Mouse (Mus musculus) testis, postnatal 14 days (tissue): ENCODE data around the gene Snd1.
A peak's percentile ranks its signal among the peaks of the same experiment; 100 is the strongest.

Experiments
- DNase-seq: peaks from one replicate; pipeline ENCODE4 v3.0.0; 2021; ENCODE audit warnings: low spot score

Snd1 gene

GRCm38 (mm10) chr6:28804751-28805150, 329.8 kb downstream of the Snd1 start:
- no peak for DNase-seq

GRCm38 (mm10) chr6:28813057-28813456, 338.1 kb downstream of the Snd1 start:
- no peak for DNase-seq

- no peak for DNase-seq
Observed at GRCm38 (mm10) chr6:28814895-28815294, 340.0 kb downstream of the Snd1 start.

DNA sequence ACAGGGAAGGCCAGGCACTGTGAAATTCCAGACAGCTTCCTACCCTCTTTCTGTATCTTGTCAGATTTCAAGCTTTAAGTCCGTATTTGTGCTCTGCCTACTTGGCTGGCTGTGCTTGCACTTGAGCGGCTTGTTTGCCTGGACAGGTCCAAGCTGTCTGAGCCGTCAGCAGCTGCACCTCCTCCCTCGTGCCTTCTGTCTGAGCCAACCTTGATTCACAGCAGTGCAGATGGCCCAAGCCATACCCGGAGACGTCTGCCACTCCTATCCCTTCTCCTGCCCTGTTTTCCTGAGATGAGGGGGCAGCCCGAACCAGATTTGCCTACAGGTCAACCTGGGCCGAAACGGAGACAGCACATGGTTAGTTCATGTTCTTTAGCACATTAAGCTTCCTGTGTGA, 342.1 kb downstream of the Snd1 start:
- no peak for DNase-seq

GRCm38 (mm10) chr6:28819509-28820358, 344.8 kb downstream of the Snd1 start:
- DNase-seq: no peak

GRCm38 (mm10) chr6:28822296-28822695, 347.4 kb downstream of the Snd1 start:
- DNase-seq: no peak

- no peak for DNase-seq
Observed at GRCm38 (mm10) chr6:28823375-28823774, 348.4 kb downstream of the Snd1 start.

- no peak for DNase-seq
Observed at GRCm38 (mm10) chr6:28823802-28824201, 348.9 kb downstream of the Snd1 start.

DNA sequence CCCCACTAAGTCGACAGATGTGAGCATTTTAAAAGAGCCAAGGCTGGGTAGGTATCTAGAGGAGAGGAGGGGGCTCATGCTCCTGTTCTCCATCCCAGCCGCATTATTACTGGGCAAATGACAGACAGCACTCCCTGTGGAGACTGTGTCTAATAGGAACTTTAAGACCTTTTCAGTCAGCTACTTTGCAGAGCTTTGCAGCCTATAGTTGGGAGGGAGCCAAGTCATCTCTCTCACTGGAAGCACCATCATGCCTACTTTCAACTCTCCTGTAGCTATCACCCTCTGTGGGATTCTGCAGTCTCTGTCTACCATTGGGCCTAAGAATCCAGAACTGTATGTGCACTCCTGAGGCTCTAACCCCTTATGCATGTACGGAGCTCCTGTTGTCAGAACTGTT, 351.0 kb downstream of the Snd1 start:
- DNase-seq: no peak

- no peak for DNase-seq
Observed at GRCm38 (mm10) chr6:28826689-28827389, 351.9 kb downstream of the Snd1 start.

GRCm38 (mm10) chr6:28827565-28827964, 352.6 kb downstream of the Snd1 start:
- no peak for DNase-seq

GRCm38 (mm10) chr6:28828593-28828992, 353.7 kb downstream of the Snd1 start:
- no peak for DNase-seq

- no peak for DNase-seq
Observed at GRCm38 (mm10) chr6:28830306-28830705, 355.4 kb downstream of the Snd1 start.

DNA sequence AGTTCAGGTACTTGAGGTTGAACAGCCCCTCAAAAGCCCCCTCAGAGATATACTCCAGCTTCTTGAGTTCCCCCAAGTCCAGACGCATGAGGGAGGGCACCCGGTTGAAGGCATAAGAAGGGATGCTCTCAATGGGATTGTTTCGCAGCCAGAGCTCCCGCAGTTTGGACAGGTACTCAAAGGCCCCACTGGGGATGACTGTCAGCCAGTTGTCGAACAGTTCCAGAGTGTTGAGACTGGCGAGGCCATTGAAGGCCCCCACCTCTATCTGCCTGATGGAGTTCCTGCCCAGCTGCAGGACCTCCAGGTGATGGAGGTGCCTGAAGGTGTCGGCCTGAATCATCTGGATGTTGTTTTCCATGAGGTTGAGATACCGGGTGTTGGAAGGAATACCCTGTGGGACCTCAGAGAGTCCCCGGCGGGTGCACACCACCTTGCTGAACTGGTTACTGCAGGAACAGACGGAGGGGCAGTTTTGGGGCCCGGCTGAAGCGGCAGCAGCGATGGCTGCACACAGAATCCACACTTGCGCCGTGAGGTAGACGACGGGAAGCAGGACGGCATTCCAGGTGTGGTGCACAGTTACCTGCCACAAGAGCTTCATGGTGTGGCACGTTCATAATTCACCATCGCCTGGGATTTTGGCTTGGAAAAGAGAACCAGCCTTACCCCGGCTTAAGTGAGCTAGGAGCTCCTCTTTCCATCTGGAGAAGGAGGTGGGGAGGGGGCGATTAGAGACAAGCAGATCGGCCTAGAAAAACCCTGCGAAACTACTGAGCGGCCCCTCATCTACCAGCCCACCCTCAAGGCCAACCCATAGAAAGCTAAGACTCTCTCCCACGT, 356.3 kb downstream of the Snd1 start, which contains the start of gene Lrrc4:
Lrrc4 (minus strand) TSS at position 737 of the 843 bp plus-strand sequence.
- peak; percentile 17 for DNase-seq

- peak; percentile 70 for DNase-seq
Observed at GRCm38 (mm10) chr6:28831854-28832750, 357.2 kb downstream of the Snd1 start.

DNA sequence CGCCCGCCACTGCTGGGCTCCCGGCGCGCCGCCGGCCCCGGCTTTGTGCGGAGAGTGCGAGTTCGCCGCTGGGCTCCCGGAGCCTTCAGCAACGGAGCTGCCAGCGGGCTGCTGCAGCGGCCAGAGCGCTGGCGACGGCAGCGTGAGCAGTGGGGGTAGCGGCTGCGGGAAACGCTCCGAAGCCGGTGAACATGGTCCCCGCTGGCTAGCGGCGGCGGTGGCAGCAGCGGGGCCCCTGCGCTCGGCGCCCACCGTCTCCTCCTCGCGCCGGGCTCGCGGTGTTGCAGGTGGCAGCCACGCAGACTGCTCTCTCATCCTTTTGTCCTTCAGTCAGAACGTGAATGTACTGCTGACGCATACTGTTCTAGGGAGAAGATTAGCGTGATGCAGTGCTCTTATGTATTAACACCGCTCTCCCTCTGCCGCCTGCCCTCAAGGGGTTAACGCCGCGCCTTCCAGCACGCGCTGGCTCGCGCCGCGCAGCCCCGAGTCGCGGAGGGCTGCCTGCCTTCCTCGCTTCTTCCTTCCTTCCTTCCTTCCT, 357.9 kb downstream of the Snd1 start:
- DNase-seq: peak; percentile 60

GRCm38 (mm10) chr6:28833380-28833822, 358.5 kb downstream of the Snd1 start:
- DNase-seq: peak; percentile 70

DNA sequence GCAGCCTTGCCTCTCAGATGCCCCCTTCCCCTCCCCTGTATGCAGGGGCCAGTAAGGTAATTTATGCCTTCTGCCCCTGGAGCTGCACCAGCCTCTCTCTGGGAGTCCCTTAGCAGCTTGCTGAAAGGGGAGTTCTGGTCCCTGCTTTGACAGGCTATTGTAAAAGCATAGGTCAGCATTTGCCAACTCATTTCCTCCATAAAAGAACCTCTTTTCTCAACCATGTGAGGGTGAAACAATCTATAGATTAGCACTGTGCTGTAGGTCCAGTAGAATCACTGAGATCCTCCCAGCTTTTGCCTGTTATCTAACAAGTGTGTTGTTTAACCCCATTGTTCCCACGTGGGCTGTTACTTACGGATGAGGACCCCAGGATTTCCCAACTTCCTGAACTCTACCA, 359.1 kb downstream of the Snd1 start:
- DNase-seq: no peak

- no peak for DNase-seq
Observed at GRCm38 (mm10) chr6:28836600-28836999, 361.7 kb downstream of the Snd1 start.

- no peak for DNase-seq
Observed at GRCm38 (mm10) chr6:28841569-28841968, 366.6 kb downstream of the Snd1 start.
